Mouse (Mus musculus): Measurements from ENCODE around the gene Dnah2. TPM values are rescaled to one million over a fixed set of nuclear protein-coding genes. Genes with fewer than 3 reads are reported as not detected.

The Dnah2 gene
- total RNA-seq, 1 experiment: 0.98 TPM

DNA sequence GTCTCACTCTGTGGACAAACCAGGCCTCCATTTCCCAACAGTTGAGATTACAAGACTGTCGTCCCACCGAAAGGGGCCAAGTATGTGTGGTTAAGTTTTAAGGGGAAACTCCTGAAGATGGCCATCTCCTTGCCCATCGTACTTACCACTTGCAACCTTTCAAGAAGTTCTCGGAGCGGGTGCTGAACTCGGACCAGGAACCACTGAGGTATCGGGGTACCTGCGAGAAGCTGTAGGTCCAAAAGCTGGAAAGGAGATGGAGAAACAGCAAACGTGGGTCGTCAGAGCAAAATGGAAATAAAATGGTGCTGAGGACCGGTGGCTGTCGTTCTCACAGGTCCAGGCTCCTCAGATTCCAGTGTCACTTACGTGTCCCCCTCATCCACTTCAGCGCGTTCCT lies 29.4 kb upstream of the Dnah2 start:
- Histone ChIP-seq H3K4me1 (ENCODE audit: control insufficient read depth in 2 of 2, insufficient read depth in 2 of 2, low read length in 2 of 2, poor library complexity in 1 of 2) (peaks cover 6 to 12% of the 10 kb centered on the region in 2 experiments), H3K9me3 (ENCODE audit: control insufficient read depth, insufficient read depth, low read depth, low read length) (no peaks in the 10 kb centered on the region), H3K9ac (ENCODE audit: insufficient read depth, low read depth, low read length, poor library complexity, severe bottlenecking) (peak overlapping the region; percentile 88), H3K36me3 (ENCODE audit: control insufficient read depth, insufficient read depth, low read length, poor library complexity, severe bottlenecking) (peaks cover 26% of the 10 kb centered on the region), H3K4me3 (ENCODE audit: insufficient read depth in 1 of 2, low read depth in 1 of 2, low read length in 2 of 2, poor library complexity in 1 of 2, severe bottlenecking in 1 of 2) (peak overlapping the region; percentile 79 to 85), H3K27ac (ENCODE audit: insufficient read depth, low read depth, low read length, poor library complexity, severe bottlenecking) (0 out of 2 replicates have a peak overlapping the region, but pooled peaks have one; percentile 25)
- in situ Hi-C loops (cut with MboI; ENCODE audit: low sequenced_read_pairs in 2 of 2, unreplicated experiment in 2 of 2): no loop called here
- no peak for DNase-seq (ENCODE audit: low read depth, low spot score)
- TF ChIP-seq ZNF384 (IDR thresholded peaks at IDR 0.05; ENCODE audit: low read depth, low read length) (no peak), HCFC1 (IDR thresholded peaks at IDR 0.05; ENCODE audit: borderline replicate concordance, insufficient read depth, low read length) (no peak), MAFK (IDR thresholded peaks at IDR 0.05; ENCODE audit: insufficient read depth, low read depth, low read length) (no peak), ZC3H11A (IDR thresholded peaks at IDR 0.05; ENCODE audit: borderline replicate concordance, low read depth, low read length) (no peak), CHD2 (IDR thresholded peaks at IDR 0.05; ENCODE audit: low read depth, low read length) (no peak)

DNA sequence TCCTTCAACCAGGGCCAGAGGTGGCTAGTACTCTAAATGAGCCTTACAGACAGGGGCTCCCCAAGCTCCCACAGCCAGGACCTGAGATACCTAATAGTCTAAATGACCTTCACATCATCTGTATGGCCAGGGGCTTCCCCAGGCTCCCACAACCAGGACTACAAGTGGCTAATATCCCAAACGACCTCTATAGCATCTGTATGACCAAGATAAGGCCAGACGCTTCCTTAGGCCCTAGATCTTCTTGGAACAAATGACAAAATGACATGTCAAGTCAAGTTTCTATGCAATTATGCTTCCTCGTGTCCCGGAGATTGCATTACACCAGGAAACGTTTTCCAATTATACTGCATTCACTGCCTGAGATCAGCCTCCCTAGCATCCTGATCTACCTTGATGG lies 27.4 kb upstream of the Dnah2 start:
- H3K27ac ChIP-seq (ENCODE audit: insufficient read depth, low read depth, low read length, poor library complexity, severe bottlenecking): no peak overlapping the region
- peaks cover 2 to 12% of the 10 kb centered on the region in 2 experiments; a peak in 3 of 4 replicates for H3K4me1 ChIP-seq (ENCODE audit: control insufficient read depth in 2 of 2, insufficient read depth in 2 of 2, low read length in 2 of 2, poor library complexity in 1 of 2)
- in situ Hi-C loops (cut with MboI; ENCODE audit: low sequenced_read_pairs in 2 of 2, unreplicated experiment in 2 of 2): no loop called here
- no peak overlapping the region for H3K9ac ChIP-seq (ENCODE audit: insufficient read depth, low read depth, low read length, poor library complexity, severe bottlenecking)
- TF ChIP-seq CHD2 (IDR thresholded peaks at IDR 0.05; ENCODE audit: low read depth, low read length) (no peak), ZNF384 (IDR thresholded peaks at IDR 0.05; ENCODE audit: low read depth, low read length) (no peak), HCFC1 (IDR thresholded peaks at IDR 0.05; ENCODE audit: borderline replicate concordance, insufficient read depth, low read length) (no peak), MAFK (IDR thresholded peaks at IDR 0.05; ENCODE audit: insufficient read depth, low read depth, low read length) (no peak), ZC3H11A (IDR thresholded peaks at IDR 0.05; ENCODE audit: borderline replicate concordance, low read depth, low read length) (no peak)
- H3K4me3 ChIP-seq (ENCODE audit: insufficient read depth in 1 of 2, low read depth in 1 of 2, low read length in 2 of 2, poor library complexity in 1 of 2, severe bottlenecking in 1 of 2): no peak overlapping the region
- H3K36me3 ChIP-seq (ENCODE audit: control insufficient read depth, insufficient read depth, low read length, poor library complexity, severe bottlenecking): peaks cover 26% of the 10 kb centered on the region
- DNase-seq (ENCODE audit: low read depth, low spot score): no peak
- no peaks in the 10 kb centered on the region for H3K9me3 ChIP-seq (ENCODE audit: control insufficient read depth, insufficient read depth, low read depth, low read length)

DNA sequence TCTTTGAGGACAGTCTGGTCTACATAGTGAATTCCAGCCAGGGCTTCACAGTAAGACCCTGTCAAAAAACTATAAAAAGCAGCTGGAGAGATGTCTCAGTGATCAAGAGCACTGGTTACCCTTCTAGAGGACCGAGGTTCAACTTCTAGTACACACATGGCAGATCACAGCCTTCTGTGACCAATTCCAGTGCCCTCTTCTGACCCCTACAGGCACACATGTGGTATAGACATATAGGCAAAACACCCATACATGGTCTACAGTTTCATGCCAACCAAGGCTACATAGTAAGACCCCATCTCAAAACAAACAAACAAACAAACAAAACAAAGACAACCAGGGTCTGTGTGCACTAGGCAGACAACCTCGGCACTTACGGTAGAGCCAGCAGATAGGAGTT lies 26.3 kb upstream of the Dnah2 start:
- Histone ChIP-seq H3K36me3 (ENCODE audit: control insufficient read depth, insufficient read depth, low read length, poor library complexity, severe bottlenecking) (peaks cover 35% of the 10 kb centered on the region), H3K4me1 (ENCODE audit: control insufficient read depth in 2 of 2, insufficient read depth in 2 of 2, low read length in 2 of 2, poor library complexity in 1 of 2) (peaks cover 2 to 12% of the 10 kb centered on the region in 2 experiments; a peak in 3 of 4 replicates), H3K4me3 (ENCODE audit: insufficient read depth in 1 of 2, low read depth in 1 of 2, low read length in 2 of 2, poor library complexity in 1 of 2, severe bottlenecking in 1 of 2) (no peak overlapping the region), H3K9ac (ENCODE audit: insufficient read depth, low read depth, low read length, poor library complexity, severe bottlenecking) (no peak overlapping the region), H3K9me3 (ENCODE audit: control insufficient read depth, insufficient read depth, low read depth, low read length) (no peaks in the 10 kb centered on the region), H3K27ac (ENCODE audit: insufficient read depth, low read depth, low read length, poor library complexity, severe bottlenecking) (no peak overlapping the region)
- in situ Hi-C loops (cut with MboI; ENCODE audit: low sequenced_read_pairs in 2 of 2, unreplicated experiment in 2 of 2): no loop called here
- DNase-seq (ENCODE audit: low read depth, low spot score): no peak
- TF ChIP-seq ZC3H11A (IDR thresholded peaks at IDR 0.05; ENCODE audit: borderline replicate concordance, low read depth, low read length) (no peak), HCFC1 (IDR thresholded peaks at IDR 0.05; ENCODE audit: borderline replicate concordance, insufficient read depth, low read length) (no peak), CHD2 (IDR thresholded peaks at IDR 0.05; ENCODE audit: low read depth, low read length) (no peak), ZNF384 (IDR thresholded peaks at IDR 0.05; ENCODE audit: low read depth, low read length) (no peak), MAFK (IDR thresholded peaks at IDR 0.05; ENCODE audit: insufficient read depth, low read depth, low read length) (no peak)

DNA sequence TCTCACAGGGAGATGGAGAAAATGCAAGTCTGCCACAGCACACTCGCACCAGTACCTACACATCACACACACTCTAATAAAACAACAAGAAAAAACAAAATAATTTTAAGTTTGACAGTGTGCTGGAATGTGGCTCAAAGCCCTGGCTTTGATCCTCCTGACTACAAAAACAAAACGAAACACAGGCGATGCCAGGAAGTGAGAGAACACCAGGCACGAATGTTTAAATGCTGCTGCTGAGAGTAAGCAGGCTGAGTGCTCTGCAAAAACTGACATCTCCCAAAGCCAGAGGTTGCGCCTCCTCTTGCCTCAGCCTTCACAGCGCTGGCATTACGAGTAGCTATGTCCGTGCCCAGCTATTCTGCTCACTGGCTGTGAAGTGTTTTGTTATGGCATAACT lies 16.2 kb upstream of the Dnah2 start:
- no peak for DNase-seq (ENCODE audit: low read depth, low spot score)

More for the DNA sequence above, 16.2 kb upstream of the Dnah2 start:
- Histone ChIP-seq H3K9ac (ENCODE audit: insufficient read depth, low read depth, low read length, poor library complexity, severe bottlenecking) (no peak overlapping the region), H3K9me3 (ENCODE audit: control insufficient read depth, insufficient read depth, low read depth, low read length) (no peaks in the 10 kb centered on the region), H3K36me3 (ENCODE audit: control insufficient read depth, insufficient read depth, low read length, poor library complexity, severe bottlenecking) (peaks cover 30% of the 10 kb centered on the region), H3K27ac (ENCODE audit: insufficient read depth, low read depth, low read length, poor library complexity, severe bottlenecking) (peak overlapping the region; percentile 70; the same call in 1 of the 2 replicates), H3K4me1 (ENCODE audit: control insufficient read depth in 2 of 2, insufficient read depth in 2 of 2, low read length in 2 of 2, poor library complexity in 1 of 2) (peaks cover 19 to 40% of the 10 kb centered on the region in 2 experiments), H3K4me3 (ENCODE audit: insufficient read depth in 1 of 2, low read depth in 1 of 2, low read length in 2 of 2, poor library complexity in 1 of 2, severe bottlenecking in 1 of 2) (no peak overlapping the region)
- in situ Hi-C loops (cut with MboI; ENCODE audit: low sequenced_read_pairs in 2 of 2, unreplicated experiment in 2 of 2): no loop called here
- TF ChIP-seq CHD2 (IDR thresholded peaks at IDR 0.05; ENCODE audit: low read depth, low read length): no peak
- TF ChIP-seq ZNF384 (IDR thresholded peaks at IDR 0.05; ENCODE audit: low read depth, low read length): no peak
- TF ChIP-seq HCFC1 (IDR thresholded peaks at IDR 0.05; ENCODE audit: borderline replicate concordance, insufficient read depth, low read length): no peak
- no peak for TF ChIP-seq MAFK (IDR thresholded peaks at IDR 0.05; ENCODE audit: insufficient read depth, low read depth, low read length)
- TF ChIP-seq ZC3H11A (IDR thresholded peaks at IDR 0.05; ENCODE audit: borderline replicate concordance, low read depth, low read length): no peak
